Mouse (Mus musculus) hindbrain, postnatal 0 days (tissue): Measurements from ENCODE around the gene Snx3. TPM values are rescaled to one million over a fixed set of nuclear protein-coding genes. Genes with fewer than 3 reads are reported as not detected.
A peak's percentile ranks its signal among the peaks of the same experiment; 100 is the strongest.

Experiments
- ATAC-seq: fragments of 200-750 bp; cut with Nextera tagmentation; 2 replicates; pipeline ENCODE4 v1.8.0; 2017; ENCODE audit warnings: mild to moderate bottlenecking, moderate TSS enrichment, moderate library complexity
- DNase-seq: peaks from one replicate; pipeline ENCODE4 v3.0.0-alpha.2; 2015; ENCODE audit warnings: low spot score
- H3K27ac ChIP-seq: fragments of 300-500 bp; sonication (generic); 2 replicates; pipeline ENCODE4 v1.5.1; 2014; ENCODE audit warnings: mild to moderate bottlenecking
- H3K27me3 ChIP-seq: fragments of 300-500 bp; sonication (generic); 2 replicates; pipeline ENCODE4 v1.6.1; 2014; ENCODE audit warnings: low read length, mixed read lengths; ENCODE audit not compliant: insufficient read depth
- H3K36me3 ChIP-seq: fragments of 300-500 bp; sonication (generic); 2 replicates; pipeline ENCODE4 v1.6.1; 2014; ENCODE audit warnings: low read length, mixed read lengths; ENCODE audit not compliant: insufficient read depth
- H3K4me1 ChIP-seq: fragments of 300-500 bp; sonication (generic); 2 replicates; pipeline ENCODE4 v1.6.1; 2014; ENCODE audit warnings: antibody characterized with exemption, low read length, mixed read lengths; ENCODE audit not compliant: insufficient read depth
- H3K4me2 ChIP-seq: fragments of 300-500 bp; sonication (generic); 2 replicates; pipeline ENCODE4 v1.6.1; 2014; ENCODE audit warnings: low read depth, mild to moderate bottlenecking, low read length, moderate library complexity, mixed read lengths
- H3K4me3 ChIP-seq: fragments of 300-500 bp; sonication (generic); 2 replicates; pipeline ENCODE4 v1.5.1; 2014; ENCODE audit warnings: low read length
- H3K9ac ChIP-seq: fragments of 300-500 bp; sonication (generic); replicated peaks from 2 replicates; pipeline ENCODE4 v1.6.1; 2014; ENCODE audit warnings: mild to moderate bottlenecking, low read length, moderate library complexity, mixed read lengths
- H3K9me3 ChIP-seq: fragments of 300-500 bp; sonication (generic); 2 replicates; pipeline ENCODE4 v1.6.1; 2016; ENCODE audit warnings: low read length, mixed read lengths
- CTCF ChIP-seq: IDR thresholded peaks from 2 replicates; pipeline ENCODE4 v1.5.1; 2016; ENCODE audit warnings: antibody characterized with exemption, control low read depth, low read depth
- WGBS: fragments of 180-500 bp; shearing (Covaris S2); extraction: QIAGEN DNeasy Blood & Tissue Kit; methylation state at CpG from one replicate; pipeline ENCODE4 v1.1.7; 2014; 5-methylcytosine and 5-hydroxymethylcytosine counted together
- polyA plus RNA-seq: library from polyadenylated mRNA; unstranded; fragments of >200 nt; fragmentation: Nextera tagmentation; extraction: Ambion mirVana; gene quantifications from 2 replicates; pipeline ENCODE4 v1.2.1, GENCODE M21; 2015
- total RNA-seq: library from RNA; depleted of rRNA; stranded (reverse); fragments of >200 nt; gene quantifications from 2 replicates; pipeline ENCODE4 v1.2.3, GENCODE M21; 2014

Gene Snx3
- total and polyA plus RNA-seq, 2 experiments from 2014 or later: 134 to 344 TPM

GRCm38 (mm10) chr10:42491158-42491557 lies 10.7 kb upstream of the Snx3 start:
- ATAC-seq (no peak), DNase-seq (no peak)
- Histone ChIP-seq H3K36me3 (no peaks in the 10 kb centered on the region), H3K9me3 (no peaks in the 10 kb centered on the region), H3K27me3 (no peaks in the 10 kb centered on the region), H3K4me1 (no peaks in the 10 kb centered on the region), H3K4me3 (no peak overlapping the region), H3K27ac (no peak overlapping the region), H3K4me2 (no peak overlapping the region), H3K9ac (no peak overlapping the region)
- TF ChIP-seq CTCF: no peak
- WGBS: 67% methylated on average over 1 of the region's 1 CpGs

DNA sequence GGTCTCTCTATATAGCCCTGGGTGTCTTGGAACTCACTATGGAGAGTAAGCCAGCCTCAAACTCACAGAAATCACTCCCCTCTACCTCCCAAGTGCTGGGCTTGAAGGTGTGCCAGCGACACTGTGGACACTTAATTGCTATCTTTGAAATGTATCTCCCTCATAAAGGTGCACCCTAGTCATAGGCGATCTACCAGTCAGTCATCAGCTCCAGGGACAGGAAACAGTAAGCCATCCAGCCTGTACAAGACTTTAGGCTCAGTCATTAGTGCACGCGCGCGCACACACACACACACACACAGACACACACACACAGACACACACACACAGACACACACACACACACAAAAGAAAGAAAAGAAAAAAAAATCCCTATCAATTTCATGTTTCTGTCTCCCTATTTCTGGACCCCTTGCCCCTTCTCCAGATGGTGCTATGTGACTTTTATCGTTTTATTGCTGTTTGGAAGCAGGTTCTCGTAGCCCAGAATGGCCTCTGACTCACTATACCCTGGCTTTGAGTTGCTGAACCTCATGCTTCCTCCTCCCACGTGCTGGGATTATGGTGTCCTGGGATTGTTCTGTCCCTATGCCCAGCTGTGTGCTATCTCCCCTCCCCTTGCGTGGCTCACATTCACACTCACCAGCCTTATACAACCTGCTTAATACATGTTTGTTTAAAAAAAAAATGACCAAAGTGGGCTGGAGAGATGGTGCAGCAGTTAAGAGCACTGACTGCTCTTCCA lies 9.6 kb upstream of the Snx3 start:
- ATAC-seq (no peak), DNase-seq (no peak)
- H3K9ac ChIP-seq: no peak overlapping the region
- no peak overlapping the region for H3K27ac ChIP-seq
- no peaks in the 10 kb centered on the region for H3K36me3 ChIP-seq
- no peaks in the 10 kb centered on the region for H3K4me1 ChIP-seq
- no peak overlapping the region for H3K4me2 ChIP-seq
- no peaks in the 10 kb centered on the region for H3K9me3 ChIP-seq
- H3K4me3 ChIP-seq: no peak overlapping the region
- 84% methylated on average over 10 of the region's 10 CpGs for WGBS
- no peak for TF ChIP-seq CTCF
- H3K27me3 ChIP-seq: no peaks in the 10 kb centered on the region

DNA sequence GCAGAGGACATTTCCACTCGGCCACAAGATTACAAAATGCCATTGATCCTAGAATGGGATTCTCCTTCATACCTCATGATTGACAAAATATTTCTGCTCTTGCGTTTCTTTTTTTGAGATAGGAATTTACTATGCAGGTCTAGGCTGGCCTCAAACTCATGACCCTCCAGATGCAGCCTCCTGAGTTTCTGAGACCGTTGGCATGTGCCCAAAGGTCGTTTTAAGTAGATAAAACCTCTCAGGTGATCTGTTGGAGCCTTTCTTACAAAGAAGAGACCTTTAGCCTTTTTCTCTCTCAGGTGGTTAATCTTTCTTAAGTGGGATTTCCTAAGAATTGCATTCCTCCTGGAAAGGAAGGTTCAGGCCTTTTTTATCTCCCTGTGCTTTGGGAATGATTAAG lies 8.8 kb upstream of the Snx3 start:
- H3K4me3 ChIP-seq: no peak overlapping the region
- H3K9ac ChIP-seq: no peak overlapping the region
- whole genome bisulfite sequencing: 68% methylated on average over 4 of the region's 4 CpGs
- H3K27ac ChIP-seq: no peak overlapping the region
- no peaks in the 10 kb centered on the region for H3K9me3 ChIP-seq
- H3K4me1 ChIP-seq: no peaks in the 10 kb centered on the region
- no peak for ATAC-seq
- no peak overlapping the region for H3K4me2 ChIP-seq
- no peak for DNase-seq
- no peak for TF ChIP-seq CTCF
- H3K27me3 ChIP-seq: no peaks in the 10 kb centered on the region
- H3K36me3 ChIP-seq: no peaks in the 10 kb centered on the region

DNA sequence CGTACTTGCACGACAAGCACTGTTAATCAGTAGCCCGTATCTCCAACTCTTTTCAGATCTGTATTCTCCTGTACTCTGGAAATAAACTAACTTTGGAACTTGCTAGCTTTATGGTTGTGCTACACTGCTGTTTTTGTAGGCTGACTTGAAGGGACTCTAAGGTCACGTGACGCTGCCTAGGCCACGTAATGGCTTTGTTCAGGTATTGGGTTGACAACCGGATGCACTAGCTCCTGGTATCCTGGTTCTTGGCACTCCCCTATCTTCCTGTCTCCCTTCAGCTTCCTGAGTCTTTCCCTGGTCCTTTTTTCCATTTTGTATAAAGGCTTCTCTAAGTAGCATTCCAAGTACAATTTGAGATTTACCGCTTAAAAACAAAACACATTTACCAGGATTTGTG lies 1.2 kb upstream of the Snx3 start:
- Histone ChIP-seq H3K27me3 (no peaks in the 10 kb centered on the region), H3K4me2 (no peak overlapping the region), H3K4me3 (no peak overlapping the region), H3K27ac (no peak overlapping the region), H3K9me3 (no peaks in the 10 kb centered on the region), H3K4me1 (no peaks in the 10 kb centered on the region; the same call in 1 of the 2 replicates), H3K9ac (no peak overlapping the region), H3K36me3 (no peaks in the 10 kb centered on the region)
- no peak for ATAC-seq
- 92% methylated on average over 8 of the region's 8 CpGs for WGBS
- TF ChIP-seq CTCF: no peak
- DNase-seq: no peak

DNA sequence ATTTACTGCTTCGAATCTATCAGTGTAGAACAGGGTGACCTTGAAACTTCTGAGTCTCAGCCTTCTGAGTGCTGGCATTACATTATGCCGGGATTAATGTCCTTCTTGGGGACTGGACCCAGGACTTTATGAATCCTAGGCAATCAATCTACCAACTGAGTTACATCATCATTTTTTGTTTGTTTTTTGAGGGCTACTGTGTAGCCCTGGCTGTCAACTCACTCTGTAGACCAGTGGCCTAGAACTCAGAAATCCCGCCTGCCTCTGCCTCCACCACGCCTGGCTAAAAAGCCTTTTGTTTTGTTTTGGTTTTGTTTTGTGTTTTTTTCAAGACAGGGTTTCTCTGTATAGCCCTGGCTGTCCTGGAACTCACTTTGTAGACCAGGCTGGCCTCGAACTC lies 669 bp upstream of the Snx3 start:
- Histone ChIP-seq H3K27me3 (no peaks in the 10 kb centered on the region), H3K4me3 (peak overlapping the region; percentile 99), H3K36me3 (no peaks in the 10 kb centered on the region), H3K27ac (peak overlapping the region; percentile 85), H3K9ac (0 out of 2 replicates have a peak overlapping the region, but pooled peaks have one; percentile 78), H3K4me1 (no peaks in the 10 kb centered on the region; the same call in 1 of the 2 replicates), H3K4me2 (peak overlapping the region; percentile 81; the same call in 1 of the 2 replicates), H3K9me3 (no peaks in the 10 kb centered on the region)
- ATAC-seq (no peak), DNase-seq (no peak)
- 90% methylated on average over 5 of the region's 5 CpGs for WGBS
- TF ChIP-seq CTCF: no peak

GRCm38 (mm10) chr10:42502349-42503111 lies 700 bp downstream of the Snx3 start:
- Histone ChIP-seq H3K4me2 (peak overlapping the region; percentile 81), H3K27me3 (no peaks in the 10 kb centered on the region), H3K4me1 (no peaks in the 10 kb centered on the region; the same call in 1 of the 2 replicates), H3K4me3 (peak overlapping the region; percentile 99), H3K9ac (peak overlapping the region; percentile 78), H3K27ac (peak overlapping the region; percentile 85), H3K9me3 (no peaks in the 10 kb centered on the region), H3K36me3 (no peaks in the 10 kb centered on the region)
- ATAC-seq (peak; percentile 44), DNase-seq (peak; percentile 66)
- TF ChIP-seq CTCF: no peak
- WGBS: under 1% methylated on average over 55 of the region's 55 CpGs
